Mouse (Mus musculus) forebrain, embryonic 13.5 days (tissue): ENCODE measurements around the gene Cage1. TPM values are rescaled to one million over a fixed set of nuclear protein-coding genes. Genes with fewer than 3 reads are reported as not detected.
A peak's percentile ranks its signal among the peaks of the same experiment; 100 is the strongest.

Experiments used
- ATAC-seq: fragments of 200-750 bp; cut with Nextera tagmentation; 2 replicates; pipeline ENCODE4 v1.8.0; 2017
- H3K27ac ChIP-seq: fragments of 300-500 bp; sonication (generic); 2 replicates; pipeline ENCODE4 v1.5.1; 2015; ENCODE audit warnings: inconsistent platforms, mild to moderate bottlenecking, moderate library complexity
- H3K27me3 ChIP-seq: fragments of 300-500 bp; sonication (generic); 2 replicates; pipeline ENCODE4 v1.6.1; 2015; ENCODE audit warnings: mild to moderate bottlenecking, inconsistent platforms
- H3K36me3 ChIP-seq: fragments of 300-500 bp; sonication (generic); 2 replicates; pipeline ENCODE4 v1.6.1; 2015; ENCODE audit warnings: mild to moderate bottlenecking, inconsistent platforms; ENCODE audit not compliant: poor library complexity, severe bottlenecking
- H3K4me1 ChIP-seq: fragments of 300-500 bp; sonication (generic); 2 replicates; pipeline ENCODE4 v1.6.1; 2015; ENCODE audit warnings: inconsistent platforms
- H3K4me2 ChIP-seq: fragments of 300-500 bp; sonication (generic); 2 replicates; pipeline ENCODE4 v1.6.1; 2015; ENCODE audit warnings: inconsistent platforms, mild to moderate bottlenecking, moderate library complexity
- H3K4me3 ChIP-seq: fragments of 300-500 bp; sonication (generic); 2 replicates; pipeline ENCODE4 v1.5.1; 2015; ENCODE audit warnings: mild to moderate bottlenecking, inconsistent platforms
- H3K9ac ChIP-seq: fragments of 300-500 bp; sonication (generic); 2 replicates; pipeline ENCODE4 v1.6.1; 2015; ENCODE audit warnings: mild to moderate bottlenecking, inconsistent platforms
- H3K9me3 ChIP-seq: fragments of 300-500 bp; sonication (generic); replicated peaks from 2 replicates; pipeline ENCODE4 v1.6.1; 2016; ENCODE audit warnings: inconsistent platforms
- WGBS: fragments of 180-500 bp; shearing (Covaris S2); methylation state at CpG from one replicate; pipeline ENCODE4 v1.1.7; 2015; 5-methylcytosine and 5-hydroxymethylcytosine counted together
- polyA plus RNA-seq: library from polyadenylated mRNA; unstranded; fragments of >200 nt; fragmentation: Nextera tagmentation; extraction: Ambion mirVana; gene quantifications from 2 replicates; pipeline ENCODE4 v1.2.1, GENCODE M21; 2015

Gene Cage1
- polyA plus RNA-seq, 1 experiment from 2014 or later: 1.2 TPM

- no peaks in the 10 kb centered on the region for H3K9me3 ChIP-seq
- no peak for ATAC-seq
- no peak overlapping the region for H3K4me3 ChIP-seq
- no peak overlapping the region for H3K27ac ChIP-seq
- no peaks in the 10 kb centered on the region for H3K27me3 ChIP-seq
- no peaks in the 10 kb centered on the region for H3K4me1 ChIP-seq
- H3K36me3 ChIP-seq: no peaks in the 10 kb centered on the region
- H3K4me2 ChIP-seq: no peak overlapping the region
- 55% methylated on average over 1 of the region's 1 CpGs for WGBS
- no peak overlapping the region for H3K9ac ChIP-seq
Measured at GRCm38 (mm10) chr13:38002461-38002860, 34.4 kb downstream of the Cage1 start.

GRCm38 (mm10) chr13:37999713-38000112, 37.2 kb downstream of the Cage1 start:
- ATAC-seq: no peak
- WGBS: 82% methylated on average over 3 of the region's 3 CpGs
- Histone ChIP-seq H3K36me3 (no peaks in the 10 kb centered on the region), H3K27ac (no peak overlapping the region), H3K27me3 (no peaks in the 10 kb centered on the region), H3K9ac (no peak overlapping the region), H3K9me3 (no peaks in the 10 kb centered on the region), H3K4me1 (no peaks in the 10 kb centered on the region), H3K4me2 (no peak overlapping the region), H3K4me3 (no peak overlapping the region)

DNA sequence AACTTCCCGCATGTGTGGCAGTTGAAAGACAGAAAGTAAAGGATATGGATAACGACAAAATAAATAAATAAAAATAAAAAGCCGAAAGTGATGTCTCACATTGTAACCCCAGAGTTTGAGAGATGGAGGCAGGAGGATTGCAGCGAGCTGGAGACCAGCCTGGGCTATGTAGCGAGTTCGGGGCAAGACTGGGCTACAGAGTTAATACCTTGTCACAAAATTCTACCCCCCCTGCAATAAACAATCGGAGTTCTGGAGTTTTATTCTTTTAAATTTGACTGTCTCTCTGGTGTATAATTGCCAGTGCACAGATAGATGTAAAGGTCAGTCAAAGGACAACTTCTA, 42.5 kb downstream of the Cage1 start:
- peak overlapping the region; percentile 56 for H3K9ac ChIP-seq
- peak overlapping the region; percentile 87 for H3K4me3 ChIP-seq
- H3K27me3 ChIP-seq: no peaks in the 10 kb centered on the region
- peaks cover 20% of the 10 kb centered on the region for H3K36me3 ChIP-seq
- H3K4me1 ChIP-seq: peaks cover 11% of the 10 kb centered on the region
- WGBS: 18% methylated on average over 7 of the region's 7 CpGs
- H3K4me2 ChIP-seq: peak overlapping the region; percentile 64
- H3K27ac ChIP-seq: peak overlapping the region; percentile 31; the same call in 1 of the 2 replicates
- ATAC-seq: peak; percentile 62
- no peaks in the 10 kb centered on the region for H3K9me3 ChIP-seq

GRCm38 (mm10) chr13:37993704-37994404, 43.0 kb downstream of the Cage1 start, which contains the start of gene Ssr1:
TSS of gene Ssr1 (minus strand) at chr13:37994217.
- Histone ChIP-seq H3K9ac (peak within 1 kb of the TSS; percentile 93), H3K4me2 (peak within 1 kb of the TSS; percentile 64), H3K4me3 (peak within 1 kb of the TSS; percentile 87), H3K36me3 (peaks cover 26% of the 10 kb centered on the region), H3K9me3 (no peaks in the 10 kb centered on the region), H3K27me3 (no peaks in the 10 kb centered on the region), H3K27ac (peak within 1 kb of the TSS; percentile 88), H3K4me1 (peaks cover 11% of the 10 kb centered on the region)
- under 1% methylated on average over 82 of the region's 89 CpGs for WGBS
- ATAC-seq: peak; percentile 99

DNA sequence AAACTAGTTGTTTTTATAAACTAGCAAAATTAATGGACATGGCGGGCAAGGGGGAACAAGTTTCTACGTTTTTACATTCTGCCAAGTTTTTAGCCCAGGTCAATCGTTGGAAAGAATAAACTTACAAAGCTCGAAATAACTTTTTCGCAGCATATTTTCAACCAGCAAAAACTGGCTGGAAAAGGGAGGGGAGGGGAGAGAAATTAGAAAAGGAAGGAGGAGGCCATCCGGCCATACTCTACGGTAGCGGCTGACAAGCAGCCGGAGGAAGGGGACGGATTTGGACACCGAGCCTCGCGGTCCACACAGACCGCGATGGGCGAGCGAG, 43.5 kb downstream of the Cage1 start:
- Histone ChIP-seq H3K4me2 (peak overlapping the region; percentile 64), H3K4me3 (peak overlapping the region; percentile 87), H3K9me3 (no peaks in the 10 kb centered on the region), H3K9ac (peak overlapping the region; percentile 93), H3K27me3 (no peaks in the 10 kb centered on the region), H3K36me3 (peaks cover 31% of the 10 kb centered on the region), H3K27ac (peak overlapping the region; percentile 88), H3K4me1 (peaks cover 11% of the 10 kb centered on the region)
- WGBS: under 1% methylated on average over 17 of the region's 17 CpGs
- ATAC-seq: no peak

DNA sequence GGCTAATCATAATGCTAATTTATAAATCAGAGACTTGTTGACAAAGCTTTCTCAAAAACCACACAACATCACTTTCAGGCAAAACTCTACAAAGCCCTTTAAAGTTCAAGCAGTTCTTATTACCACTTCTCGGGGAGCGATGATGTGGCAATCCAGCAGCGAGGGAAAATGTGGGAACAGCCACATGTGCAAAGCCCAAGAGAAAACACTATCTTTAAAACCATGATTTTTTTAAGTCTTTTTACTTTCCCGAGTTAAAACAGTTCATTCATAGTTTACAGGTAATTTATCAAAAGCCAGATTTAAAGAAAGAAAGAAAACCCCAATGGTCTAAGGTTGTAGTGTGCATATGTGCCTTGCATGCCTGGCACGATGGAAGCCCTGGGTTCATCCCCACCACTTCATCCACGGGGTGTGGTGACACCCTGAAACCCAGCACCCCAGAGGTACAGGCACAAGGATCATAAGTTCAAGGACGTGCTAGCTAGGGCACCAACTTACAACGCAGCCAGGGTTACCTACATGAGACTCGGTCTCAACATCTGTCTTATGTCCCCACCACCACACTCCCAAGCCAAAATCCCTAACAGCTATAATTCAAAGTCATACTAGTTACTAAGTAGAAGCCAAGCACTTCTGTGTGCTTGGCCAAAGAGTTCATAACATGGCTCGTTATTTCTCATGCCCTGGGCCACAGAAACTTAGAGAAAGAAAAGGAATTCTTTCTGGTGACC, 44.1 kb downstream of the Cage1 start:
- 15% methylated on average over 10 of the region's 10 CpGs for WGBS
- peaks cover 11% of the 10 kb centered on the region for H3K4me1 ChIP-seq
- H3K4me3 ChIP-seq: peak overlapping the region; percentile 87
- peak overlapping the region; percentile 64 for H3K4me2 ChIP-seq
- H3K9me3 ChIP-seq: no peaks in the 10 kb centered on the region
- H3K9ac ChIP-seq: peak overlapping the region; percentile 93
- no peaks in the 10 kb centered on the region for H3K27me3 ChIP-seq
- no peak for ATAC-seq
- no peak overlapping the region for H3K27ac ChIP-seq
- peaks cover 36% of the 10 kb centered on the region for H3K36me3 ChIP-seq

GRCm38 (mm10) chr13:37989701-37990100, 47.2 kb downstream of the Cage1 start:
- Histone ChIP-seq H3K36me3 (peaks cover 63% of the 10 kb centered on the region), H3K9me3 (no peaks in the 10 kb centered on the region), H3K27me3 (no peaks in the 10 kb centered on the region), H3K9ac (no peak overlapping the region), H3K4me1 (peaks cover 11% of the 10 kb centered on the region), H3K4me3 (no peak overlapping the region), H3K27ac (no peak overlapping the region), H3K4me2 (no peak overlapping the region)
- ATAC-seq: no peak
- 96% methylated on average over 8 of the region's 8 CpGs for WGBS

DNA sequence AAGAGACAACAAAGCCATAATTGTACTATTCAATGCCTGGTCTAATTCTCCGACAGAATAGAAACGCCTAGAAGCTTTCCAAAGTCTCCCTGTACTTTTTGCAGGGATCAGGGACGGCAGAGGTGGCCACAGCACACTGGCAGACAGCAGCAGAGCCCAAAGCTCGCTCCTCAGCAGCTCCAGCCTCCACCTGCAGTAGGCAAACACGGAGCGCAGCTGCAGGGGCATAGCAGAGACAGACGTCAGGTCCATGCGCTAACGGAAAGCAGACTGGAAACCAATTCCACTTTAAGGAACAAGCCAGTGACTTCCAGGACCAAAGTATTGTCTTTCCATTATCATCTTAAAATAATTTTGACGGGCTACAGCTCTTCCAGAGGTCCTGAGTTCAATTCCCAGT, 50.7 kb downstream of the Cage1 start:
- Histone ChIP-seq H3K4me1 (no peaks in the 10 kb centered on the region), H3K27ac (no peak overlapping the region), H3K9ac (no peak overlapping the region), H3K9me3 (no peaks in the 10 kb centered on the region), H3K27me3 (no peaks in the 10 kb centered on the region), H3K4me2 (no peak overlapping the region), H3K36me3 (peaks cover 91% of the 10 kb centered on the region), H3K4me3 (no peak overlapping the region)
- WGBS: 79% methylated on average over 10 of the region's 10 CpGs
- ATAC-seq: no peak

DNA sequence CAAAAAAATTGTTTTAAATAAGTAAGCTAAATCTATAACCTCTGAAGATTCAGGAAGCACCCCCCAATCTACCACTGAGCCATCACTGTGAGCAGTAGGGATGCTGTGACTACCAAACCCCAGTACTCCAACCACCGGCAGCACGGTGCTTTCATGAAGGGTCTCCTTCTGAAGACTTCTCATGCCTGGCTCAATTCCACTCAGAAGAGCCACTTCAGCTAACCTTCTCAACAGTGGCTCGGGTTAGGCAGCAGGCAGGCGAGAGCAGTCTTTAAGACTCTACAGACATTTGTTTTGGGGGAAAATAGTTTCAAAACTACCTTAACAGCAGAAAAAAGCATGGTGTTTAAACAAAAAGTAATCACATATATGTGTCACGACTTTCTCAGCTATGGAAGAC, 55.8 kb downstream of the Cage1 start:
- Histone ChIP-seq H3K36me3 (peaks cover 86% of the 10 kb centered on the region), H3K4me1 (no peaks in the 10 kb centered on the region), H3K9me3 (no peaks in the 10 kb centered on the region), H3K27me3 (no peaks in the 10 kb centered on the region), H3K9ac (no peak overlapping the region), H3K4me2 (no peak overlapping the region), H3K4me3 (no peak overlapping the region), H3K27ac (no peak overlapping the region)
- no peak for ATAC-seq
- 89% methylated on average over 5 of the region's 5 CpGs for WGBS

DNA sequence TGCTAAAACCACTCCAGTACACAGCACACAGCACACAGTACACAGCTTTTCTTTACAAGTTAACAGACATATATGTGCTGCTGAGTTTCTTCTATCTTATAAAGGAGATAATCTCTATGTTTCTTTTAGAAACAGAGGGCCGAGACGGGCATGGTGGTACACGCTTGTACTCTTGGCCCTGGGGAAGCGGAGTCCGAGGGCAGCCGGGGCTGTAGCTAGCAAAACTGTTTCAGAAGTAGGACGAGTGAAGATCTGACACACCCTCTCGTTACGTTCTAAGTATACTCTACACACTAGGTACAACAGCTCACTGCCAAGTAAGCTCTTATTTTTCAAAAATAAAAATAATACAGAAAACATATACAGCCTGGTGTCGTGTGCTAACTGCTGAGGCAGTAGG, 56.5 kb downstream of the Cage1 start:
- H3K36me3 ChIP-seq: peaks cover 82% of the 10 kb centered on the region

GRCm38 (mm10) chr13:37979506-37979905, 57.4 kb downstream of the Cage1 start:
- Histone ChIP-seq H3K4me2 (no peak overlapping the region), H3K4me3 (no peak overlapping the region), H3K36me3 (peaks cover 84% of the 10 kb centered on the region), H3K27ac (no peak overlapping the region), H3K27me3 (no peaks in the 10 kb centered on the region), H3K9ac (no peak overlapping the region), H3K9me3 (no peaks in the 10 kb centered on the region), H3K4me1 (no peaks in the 10 kb centered on the region)
- 94% methylated on average over 12 of the region's 12 CpGs for WGBS
- no peak for ATAC-seq

More for the DNA sequence above, 56.5 kb downstream of the Cage1 start:
- 95% methylated on average over 10 of the region's 10 CpGs for WGBS
- Histone ChIP-seq H3K4me2 (no peak overlapping the region), H3K4me3 (no peak overlapping the region), H3K27ac (no peak overlapping the region), H3K4me1 (no peaks in the 10 kb centered on the region), H3K9me3 (no peaks in the 10 kb centered on the region), H3K9ac (no peak overlapping the region), H3K27me3 (no peaks in the 10 kb centered on the region)
- ATAC-seq: no peak

DNA sequence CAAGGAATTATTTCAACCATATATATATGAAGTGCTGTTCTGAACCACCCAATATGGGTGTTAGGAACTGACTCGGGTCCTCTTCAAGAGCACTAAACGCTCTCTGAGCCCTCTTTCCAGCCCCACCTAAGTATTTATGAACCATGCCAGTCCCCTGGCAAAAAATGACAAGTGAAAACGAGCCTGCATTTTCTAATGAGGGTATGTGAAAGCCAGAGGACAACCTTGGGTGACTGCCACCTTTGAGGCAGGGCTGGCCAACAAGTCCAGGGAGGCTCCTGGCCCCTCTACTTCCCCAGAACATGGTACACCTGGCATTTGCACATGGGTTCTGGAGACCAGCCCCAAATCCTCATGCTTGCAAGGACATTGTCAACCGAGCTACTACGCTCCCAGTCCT, 62.1 kb downstream of the Cage1 start:
- WGBS: 87% methylated on average over 5 of the region's 5 CpGs
- Histone ChIP-seq H3K4me1 (no peaks in the 10 kb centered on the region), H3K27ac (no peak overlapping the region), H3K27me3 (no peaks in the 10 kb centered on the region), H3K9me3 (no peaks in the 10 kb centered on the region), H3K4me2 (no peak overlapping the region), H3K9ac (no peak overlapping the region), H3K4me3 (no peak overlapping the region), H3K36me3 (peaks cover 46% of the 10 kb centered on the region)
- no peak for ATAC-seq
